Mouse (Mus musculus) urinary bladder, postnatal 14 days (tissue): Measurements from ENCODE around the gene Wdr25.
"Not testable (repeated sequence)": the region's sequence is repeated elsewhere in the genome, so short reads cannot be mapped to it uniquely, and the experiment has no call there.

ENCODE experiments used
- DNase-seq: peaks from one replicate; pipeline ENCODE4 v3.0.0; 2021; ENCODE audit warnings: low spot score

Gene Wdr25

GRCm38 (mm10) chr12:108892989-108893714 lies at the start of gene Wdr25:
Wdr25 (plus strand) TSS chr12:108893631.
- no peak for DNase-seq

GRCm38 (mm10) chr12:108848033-108848432 lies 45.4 kb upstream of the Wdr25 start:
- not testable (repeated sequence) for DNase-seq

GRCm38 (mm10) chr12:108849488-108850022 lies 43.9 kb upstream of the Wdr25 start:
- no peak for DNase-seq

GRCm38 (mm10) chr12:108850129-108850528 lies 43.3 kb upstream of the Wdr25 start:
- no peak for DNase-seq

GRCm38 (mm10) chr12:108850886-108851285 lies 42.5 kb upstream of the Wdr25 start:
- DNase-seq, result no peak

- DNase-seq, result no peak
These were observed 40.6 kb upstream of the Wdr25 start for GRCm38 (mm10) chr12:108852822-108853221.

- no peak for DNase-seq
These were observed 38.4 kb upstream of the Wdr25 start for GRCm38 (mm10) chr12:108855081-108855480.

- no peak for DNase-seq
These were observed 37.2 kb upstream of the Wdr25 start for GRCm38 (mm10) chr12:108856186-108856585.

GRCm38 (mm10) chr12:108857109-108857508 lies 36.3 kb upstream of the Wdr25 start:
- DNase-seq, result no peak

- peak; percentile 43 for DNase-seq
These were observed 35.7 kb upstream of the Wdr25 start for GRCm38 (mm10) chr12:108857589-108858184.

- DNase-seq, result no peak
These were observed 34.9 kb upstream of the Wdr25 start for GRCm38 (mm10) chr12:108858486-108858885.

- DNase-seq, result no peak
These were observed 28.4 kb upstream of the Wdr25 start for GRCm38 (mm10) chr12:108865007-108865494.

GRCm38 (mm10) chr12:108869575-108869974 lies 23.9 kb upstream of the Wdr25 start:
- DNase-seq, result no peak

- DNase-seq, result no peak
These were observed 20.3 kb upstream of the Wdr25 start for GRCm38 (mm10) chr12:108873122-108873521.

GRCm38 (mm10) chr12:108879138-108879537 lies 14.3 kb upstream of the Wdr25 start:
- no peak for DNase-seq

- DNase-seq, result peak; percentile 33
These were observed 12.8 kb upstream of the Wdr25 start for GRCm38 (mm10) chr12:108880606-108881005.

GRCm38 (mm10) chr12:108881192-108881591 lies 12.2 kb upstream of the Wdr25 start:
- no peak for DNase-seq

GRCm38 (mm10) chr12:108882776-108883175 lies 10.7 kb upstream of the Wdr25 start:
- DNase-seq, result no peak

- DNase-seq, result no peak
These were observed 7.5 kb upstream of the Wdr25 start for GRCm38 (mm10) chr12:108885906-108886305.

- DNase-seq, result no peak
These were observed 6.4 kb upstream of the Wdr25 start for GRCm38 (mm10) chr12:108887077-108887476.

- no peak for DNase-seq
These were observed 4.8 kb upstream of the Wdr25 start for GRCm38 (mm10) chr12:108888632-108889031.

GRCm38 (mm10) chr12:108893715-108894431 lies 442 bp downstream of the Wdr25 start, which contains the start of gene Wars:
Wars (minus strand) TSS chr12:108894174.
- peak; percentile 95 for DNase-seq

GRCm38 (mm10) chr12:108894432-108894816 lies 993 bp downstream of the Wdr25 start:
- no peak for DNase-seq
